Mouse (Mus musculus): ENCODE measurements at regions not wholly inside any gene's neighbourhood (a gene's known extent, or its start where the extent isn't known, plus 50 kb on each side); places are given as distances from the start of the nearest gene placed in this dataset.

- WGBS, result 82% methylated on average over 10 of the region's 10 CpGs
- no peaks in the 10 kb centered on the region for H3K9me3 ChIP-seq (ENCODE audit: low read length)
- no peak overlapping the region for H3K9ac ChIP-seq
These were observed 116.9 kb upstream of the Prickle1 start for GRCm38 (mm10) chr15:93712594-93712993.

DNA sequence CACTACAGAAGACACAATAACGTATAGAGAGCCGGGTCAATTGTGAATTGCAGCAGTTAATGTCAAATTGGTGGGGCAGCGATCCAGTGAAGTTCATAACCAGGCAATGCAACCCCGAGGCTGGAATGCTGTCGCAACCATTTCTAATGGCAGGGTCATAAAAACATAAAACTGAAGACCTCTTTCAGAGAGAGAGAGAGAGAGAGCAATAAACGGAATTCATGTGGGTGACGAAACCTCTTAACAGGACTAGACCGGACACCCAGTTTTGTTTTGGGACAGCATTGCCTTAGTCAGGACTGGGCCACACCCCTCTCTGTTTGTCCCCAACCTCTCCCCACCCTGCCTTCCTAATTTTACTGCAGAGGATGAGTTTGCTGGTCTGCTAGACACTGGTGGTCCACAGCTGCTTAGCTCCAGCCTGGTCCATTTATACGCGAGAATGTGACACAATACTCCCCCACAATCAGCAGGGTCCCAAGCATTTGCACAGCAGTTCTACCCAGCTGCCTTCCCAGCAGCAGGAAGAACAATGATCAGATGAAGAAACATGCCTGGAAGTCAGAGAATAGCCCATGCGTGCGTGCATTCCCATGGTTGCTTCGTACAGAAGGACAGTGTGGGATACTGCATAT, 115.6 kb upstream of the Prickle1 start:
- TF ChIP-seq CTCF (IDR thresholded peaks at IDR 0.05; ENCODE audit: low read depth), result no peak
- no peak overlapping the region for H3K4me3 ChIP-seq (ENCODE audit: low read depth, low read length)
- ATAC-seq (no peak), DNase-seq (no peak)
- 88% methylated on average over 13 of the region's 13 CpGs for WGBS
- no peaks in the 10 kb centered on the region for H3K27me3 ChIP-seq (ENCODE audit: insufficient read depth, low read length)
- no peak overlapping the region for H3K4me2 ChIP-seq (ENCODE audit: low read depth)
- H3K9ac ChIP-seq, result no peak overlapping the region
- no peaks in the 10 kb centered on the region for H3K4me1 ChIP-seq (ENCODE audit: insufficient read depth)
- H3K36me3 ChIP-seq (ENCODE audit: insufficient read depth), result no peaks in the 10 kb centered on the region
- no peak overlapping the region for H3K27ac ChIP-seq (ENCODE audit: low read depth, low read length)
- H3K9me3 ChIP-seq (ENCODE audit: low read length), result no peaks in the 10 kb centered on the region

More at GRCm38 (mm10) chr15:93712594-93712993, 116.9 kb upstream of the Prickle1 start:
- no peak for ATAC-seq
- Histone ChIP-seq H3K4me3 (ENCODE audit: low read depth, low read length) (no peak overlapping the region), H3K27ac (ENCODE audit: low read depth, low read length) (no peak overlapping the region), H3K27me3 (ENCODE audit: insufficient read depth, low read length) (no peaks in the 10 kb centered on the region), H3K36me3 (ENCODE audit: insufficient read depth) (no peaks in the 10 kb centered on the region), H3K4me1 (ENCODE audit: insufficient read depth) (no peaks in the 10 kb centered on the region), H3K4me2 (ENCODE audit: low read depth) (no peak overlapping the region)
- DNase-seq, result no peak
- TF ChIP-seq CTCF (IDR thresholded peaks at IDR 0.05; ENCODE audit: low read depth), result no peak

DNA sequence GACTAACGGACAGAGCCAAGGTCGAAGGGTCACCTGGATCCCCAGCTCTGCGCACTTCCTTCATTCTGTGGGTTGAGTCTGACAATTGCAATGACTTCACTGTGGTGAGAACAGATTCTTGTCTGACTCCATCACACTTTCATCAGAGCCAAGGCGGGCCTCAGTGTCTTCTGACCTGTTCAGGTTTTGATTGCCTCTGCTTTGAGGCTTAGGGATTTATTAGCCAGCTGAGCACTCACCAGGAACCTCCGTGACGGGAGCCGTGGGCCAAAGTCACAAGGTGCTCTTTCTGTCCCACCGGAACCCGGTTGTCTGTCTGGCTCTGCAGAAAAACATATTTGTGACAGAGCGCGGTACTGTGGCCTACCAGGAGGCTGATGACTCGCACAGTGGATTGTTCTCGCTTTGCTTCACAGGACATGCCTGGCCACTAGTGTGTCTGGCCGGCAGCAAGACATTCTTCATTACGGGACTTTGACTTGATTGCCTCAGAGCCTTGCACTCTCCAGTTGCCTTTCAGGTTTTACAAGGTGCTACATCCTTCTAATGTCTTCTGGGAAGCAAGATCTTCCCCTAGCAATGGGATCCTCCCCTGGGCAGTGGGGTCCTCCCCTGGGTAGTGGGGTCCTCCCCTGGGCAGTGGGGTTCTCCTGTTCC, 114.9 kb upstream of the Prickle1 start:
- H3K9me3 ChIP-seq (ENCODE audit: low read length), result no peaks in the 10 kb centered on the region
- TF ChIP-seq CTCF (IDR thresholded peaks at IDR 0.05; ENCODE audit: low read depth), result no peak
- 92% methylated on average over 15 of the region's 15 CpGs for WGBS

GRCm38 (mm10) chr15:93706366-93706930, 110.8 kb upstream of the Prickle1 start:
- no peak for TF ChIP-seq CTCF (IDR thresholded peaks at IDR 0.05; ENCODE audit: low read depth)
- Histone ChIP-seq H3K27ac (ENCODE audit: low read depth, low read length) (no peak overlapping the region), H3K4me2 (ENCODE audit: low read depth) (no peak overlapping the region), H3K9me3 (ENCODE audit: low read length) (no peaks in the 10 kb centered on the region), H3K27me3 (ENCODE audit: insufficient read depth, low read length) (no peaks in the 10 kb centered on the region), H3K4me3 (ENCODE audit: low read depth, low read length) (no peak overlapping the region), H3K9ac (no peak overlapping the region), H3K36me3 (ENCODE audit: insufficient read depth) (no peaks in the 10 kb centered on the region), H3K4me1 (ENCODE audit: insufficient read depth) (no peaks in the 10 kb centered on the region)
- ATAC-seq (no peak), DNase-seq (no peak)
- WGBS, result 82% methylated on average over 11 of the region's 11 CpGs

More for the DNA sequence above, 114.9 kb upstream of the Prickle1 start:
- ATAC-seq, result no peak
- no peak for DNase-seq
- Histone ChIP-seq H3K4me3 (ENCODE audit: low read depth, low read length) (no peak overlapping the region), H3K36me3 (ENCODE audit: insufficient read depth) (no peaks in the 10 kb centered on the region), H3K9ac (no peak overlapping the region), H3K27ac (ENCODE audit: low read depth, low read length) (no peak overlapping the region), H3K4me1 (ENCODE audit: insufficient read depth) (no peaks in the 10 kb centered on the region), H3K4me2 (ENCODE audit: low read depth) (no peak overlapping the region), H3K27me3 (ENCODE audit: insufficient read depth, low read length) (no peaks in the 10 kb centered on the region)

DNA sequence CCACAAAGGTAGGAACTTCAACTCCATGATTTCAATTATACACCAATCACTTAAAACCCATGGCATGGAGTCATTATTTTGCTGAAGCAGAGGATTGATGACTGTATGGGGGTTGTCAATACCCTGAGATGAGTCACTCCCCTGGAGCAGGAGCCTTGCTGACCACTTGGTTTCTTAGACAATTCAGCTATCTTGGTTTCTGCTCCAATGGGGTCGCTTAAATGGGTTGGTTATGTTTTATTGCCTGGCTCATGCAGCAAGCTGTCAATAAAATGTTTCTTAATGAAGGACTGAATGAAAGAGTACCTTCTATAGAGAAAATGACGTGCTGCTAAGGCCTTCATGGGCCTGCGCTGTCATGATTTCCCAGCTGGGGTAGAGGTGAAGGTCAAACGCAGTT, 110.0 kb upstream of the Prickle1 start:
- 85% methylated on average over 4 of the region's 4 CpGs for WGBS
- Histone ChIP-seq H3K27ac (ENCODE audit: low read depth, low read length) (no peak overlapping the region), H3K9ac (no peak overlapping the region), H3K4me2 (ENCODE audit: low read depth) (no peak overlapping the region), H3K36me3 (ENCODE audit: insufficient read depth) (no peaks in the 10 kb centered on the region), H3K27me3 (ENCODE audit: insufficient read depth, low read length) (no peaks in the 10 kb centered on the region), H3K4me3 (ENCODE audit: low read depth, low read length) (no peak overlapping the region), H3K4me1 (ENCODE audit: insufficient read depth) (no peaks in the 10 kb centered on the region), H3K9me3 (ENCODE audit: low read length) (no peaks in the 10 kb centered on the region)
- ATAC-seq (no peak), DNase-seq (no peak)
- no peak for TF ChIP-seq CTCF (IDR thresholded peaks at IDR 0.05; ENCODE audit: low read depth)

GRCm38 (mm10) chr15:93705109-93705508, 109.4 kb upstream of the Prickle1 start:
- TF ChIP-seq CTCF (IDR thresholded peaks at IDR 0.05; ENCODE audit: low read depth), result no peak
- DNase-seq (no peak), ATAC-seq (no peak)
- no peak overlapping the region for H3K4me3 ChIP-seq (ENCODE audit: low read depth, low read length)
- WGBS, result 89% methylated on average over 1 of the region's 1 CpGs
- no peaks in the 10 kb centered on the region for H3K9me3 ChIP-seq (ENCODE audit: low read length)
- no peaks in the 10 kb centered on the region for H3K36me3 ChIP-seq (ENCODE audit: insufficient read depth)
- no peaks in the 10 kb centered on the region for H3K27me3 ChIP-seq (ENCODE audit: insufficient read depth, low read length)
- no peak overlapping the region for H3K9ac ChIP-seq
- H3K4me2 ChIP-seq (ENCODE audit: low read depth), result no peak overlapping the region
- no peak overlapping the region for H3K27ac ChIP-seq (ENCODE audit: low read depth, low read length)
- H3K4me1 ChIP-seq (ENCODE audit: insufficient read depth), result 0 out of 2 replicates have a peak, but pooled peaks cover 5% of the 10 kb centered on the region

GRCm38 (mm10) chr15:93701017-93701416, 105.3 kb upstream of the Prickle1 start:
- Histone ChIP-seq H3K4me2 (ENCODE audit: low read depth) (no peak overlapping the region), H3K36me3 (ENCODE audit: insufficient read depth) (no peaks in the 10 kb centered on the region), H3K27ac (ENCODE audit: low read depth, low read length) (no peak overlapping the region), H3K27me3 (ENCODE audit: insufficient read depth, low read length) (no peaks in the 10 kb centered on the region), H3K9me3 (ENCODE audit: low read length) (no peaks in the 10 kb centered on the region), H3K9ac (no peak overlapping the region), H3K4me1 (ENCODE audit: insufficient read depth) (0 out of 2 replicates have a peak, but pooled peaks cover 5% of the 10 kb centered on the region), H3K4me3 (ENCODE audit: low read depth, low read length) (no peak overlapping the region)
- DNase-seq, result no peak
- 39% methylated on average over 10 of the region's 10 CpGs for WGBS
- no peak for TF ChIP-seq CTCF (IDR thresholded peaks at IDR 0.05; ENCODE audit: low read depth)
- no peak for ATAC-seq

Measured in forebrain, postnatal 0 days (tissue).